Mouse (Mus musculus): Measurements from ENCODE around the gene C2cd3. TPM values are rescaled to one million over a fixed set of nuclear protein-coding genes. Genes with fewer than 3 reads are reported as not detected.

Gene C2cd3
- 10 to 100 TPM in 25 of 26 experiments, 1 to 10 TPM in 1; 6.8 to 63.2 (median 47.9) TPM for total RNA-seq (2018; cell fraction: chromatin; rRNA removed)
- total RNA-seq (2018; cell fraction: cytosol; rRNA removed), result 10 to 100 TPM in 24 of 26 experiments, 1 to 10 TPM in 2; 8.7 to 20.3 (median 17.5) TPM
- 10 to 100 TPM; 10.2 to 57.3 (median 31.9) TPM for total RNA-seq (2018; cell fraction: nucleus; rRNA removed)
- polyA plus RNA-seq (2018), result 10.9 to 14.9 TPM (median 14.3 TPM) in 3 replicates

GRCm38 (mm10) chr7:100371495-100372451, at the start of gene C2cd3, which contains the start of gene Ppme1:
Gene C2cd3 (plus strand): TSS chr7:100372233.
Gene Ppme1 (minus strand): TSS chr7:100372307.
- under 1% methylated on average over 54 of the region's 54 CpGs for WGBS (ENCODE audit: missing documents)
- peak within 1 kb of the TSS; percentile 54 for H3K27ac ChIP-seq
- H3K36me3 ChIP-seq (ENCODE audit: inconsistent target), result 0 out of 2 replicates have a peak, but pooled peaks cover 6% of the 10 kb centered on the region
- H3K4me3 ChIP-seq (ENCODE audit: inconsistent target), result peak within 1 kb of the TSS; percentile 82
- H3K79me2 ChIP-seq (ENCODE audit: inconsistent target), result peaks cover 47% of the 10 kb centered on the region

GRCm38 (mm10) chr7:100323721-100324120, 48.3 kb upstream of the C2cd3 start:
- WGBS (ENCODE audit: missing documents), result 97% methylated on average over 3 of the region's 3 CpGs
- 0 out of 2 replicates have a peak, but pooled peaks cover 4% of the 10 kb centered on the region for H3K36me3 ChIP-seq (ENCODE audit: inconsistent target)

GRCm38 (mm10) chr7:100325482-100325881, 46.6 kb upstream of the C2cd3 start:
- no peak overlapping the region for H3K4me3 ChIP-seq (ENCODE audit: inconsistent target)
- no peak overlapping the region for H3K27ac ChIP-seq
- H3K36me3 ChIP-seq (ENCODE audit: inconsistent target), result 0 out of 2 replicates have a peak, but pooled peaks cover 4% of the 10 kb centered on the region
- no peaks in the 10 kb centered on the region for H3K79me2 ChIP-seq (ENCODE audit: inconsistent target)
- 81% methylated on average over 6 of the region's 6 CpGs for WGBS (ENCODE audit: missing documents)

More at GRCm38 (mm10) chr7:100323721-100324120, 48.3 kb upstream of the C2cd3 start:
- Histone ChIP-seq H3K27ac (no peak overlapping the region), H3K4me3 (ENCODE audit: inconsistent target) (no peak overlapping the region), H3K79me2 (ENCODE audit: inconsistent target) (no peaks in the 10 kb centered on the region)

GRCm38 (mm10) chr7:100327514-100327913, 44.5 kb upstream of the C2cd3 start:
- Histone ChIP-seq H3K36me3 (ENCODE audit: inconsistent target) (peaks cover 13% of the 10 kb centered on the region; the same call in 1 of the 2 replicates), H3K79me2 (ENCODE audit: inconsistent target) (no peaks in the 10 kb centered on the region), H3K27ac (no peak overlapping the region), H3K4me3 (ENCODE audit: inconsistent target) (no peak overlapping the region)
- 86% methylated on average over 7 of the region's 7 CpGs for WGBS (ENCODE audit: missing documents)

GRCm38 (mm10) chr7:100328636-100329035, 43.4 kb upstream of the C2cd3 start:
- Histone ChIP-seq H3K79me2 (ENCODE audit: inconsistent target) (no peaks in the 10 kb centered on the region), H3K36me3 (ENCODE audit: inconsistent target) (peaks cover 19% of the 10 kb centered on the region; the same call in 1 of the 2 replicates), H3K27ac (no peak overlapping the region), H3K4me3 (ENCODE audit: inconsistent target) (no peak overlapping the region)
- 98% methylated on average over 4 of the region's 4 CpGs for WGBS (ENCODE audit: missing documents)

- Histone ChIP-seq H3K4me3 (ENCODE audit: inconsistent target) (no peak overlapping the region), H3K27ac (no peak overlapping the region), H3K79me2 (ENCODE audit: inconsistent target) (no peaks in the 10 kb centered on the region), H3K36me3 (ENCODE audit: inconsistent target) (peaks cover 19% of the 10 kb centered on the region; the same call in 1 of the 2 replicates)
- WGBS (ENCODE audit: missing documents), result 93% methylated on average over 3 of the region's 3 CpGs
These were observed 40.8 kb upstream of the C2cd3 start for GRCm38 (mm10) chr7:100331269-100331668.

- H3K36me3 ChIP-seq (ENCODE audit: inconsistent target), result peaks cover 33% of the 10 kb centered on the region; the same call in 1 of the 2 replicates
- 100% methylated on average over 2 of the region's 2 CpGs for WGBS (ENCODE audit: missing documents)
- no peak overlapping the region for H3K4me3 ChIP-seq (ENCODE audit: inconsistent target)
- no peaks in the 10 kb centered on the region for H3K79me2 ChIP-seq (ENCODE audit: inconsistent target)
- H3K27ac ChIP-seq, result no peak overlapping the region
These were observed 36.1 kb upstream of the C2cd3 start for GRCm38 (mm10) chr7:100335921-100336320.

- no peaks in the 10 kb centered on the region for H3K36me3 ChIP-seq (ENCODE audit: inconsistent target)
- no peaks in the 10 kb centered on the region for H3K79me2 ChIP-seq (ENCODE audit: inconsistent target)
- no peak overlapping the region for H3K27ac ChIP-seq
- H3K4me3 ChIP-seq (ENCODE audit: inconsistent target), result no peak overlapping the region
- 95% methylated on average over 4 of the region's 4 CpGs for WGBS (ENCODE audit: missing documents)
These were observed 17.0 kb upstream of the C2cd3 start for GRCm38 (mm10) chr7:100354984-100355383.

- H3K27ac ChIP-seq, result no peak overlapping the region
- H3K4me3 ChIP-seq (ENCODE audit: inconsistent target), result no peak overlapping the region
- no peaks in the 10 kb centered on the region for H3K79me2 ChIP-seq (ENCODE audit: inconsistent target)
- 86% methylated on average over 5 of the region's 5 CpGs for WGBS (ENCODE audit: missing documents)
- no peaks in the 10 kb centered on the region for H3K36me3 ChIP-seq (ENCODE audit: inconsistent target)
These were observed 15.7 kb upstream of the C2cd3 start for GRCm38 (mm10) chr7:100356324-100356723.

- no peak overlapping the region for H3K27ac ChIP-seq
- H3K36me3 ChIP-seq (ENCODE audit: inconsistent target), result no peaks in the 10 kb centered on the region
- no peak overlapping the region for H3K4me3 ChIP-seq (ENCODE audit: inconsistent target)
- no peaks in the 10 kb centered on the region for H3K79me2 ChIP-seq (ENCODE audit: inconsistent target)
- 100% methylated on average over 1 of the region's 1 CpGs for WGBS (ENCODE audit: missing documents)
These were observed 15.3 kb upstream of the C2cd3 start for GRCm38 (mm10) chr7:100356768-100357167.

- Histone ChIP-seq H3K27ac (no peak overlapping the region), H3K36me3 (ENCODE audit: inconsistent target) (no peaks in the 10 kb centered on the region), H3K79me2 (ENCODE audit: inconsistent target) (no peaks in the 10 kb centered on the region), H3K4me3 (ENCODE audit: inconsistent target) (no peak overlapping the region)
These were observed 14.2 kb upstream of the C2cd3 start for GRCm38 (mm10) chr7:100357856-100358255.

- Histone ChIP-seq H3K79me2 (ENCODE audit: inconsistent target) (peaks cover 10% of the 10 kb centered on the region; the same call in 1 of the 2 replicates), H3K4me3 (ENCODE audit: inconsistent target) (no peak overlapping the region), H3K36me3 (ENCODE audit: inconsistent target) (no peaks in the 10 kb centered on the region), H3K27ac (no peak overlapping the region)
- WGBS (ENCODE audit: missing documents), result 100% methylated on average over 2 of the region's 2 CpGs
These were observed 8.9 kb upstream of the C2cd3 start for GRCm38 (mm10) chr7:100363162-100363561.

GRCm38 (mm10) chr7:100364888-100365287, 7.1 kb upstream of the C2cd3 start:
- H3K79me2 ChIP-seq (ENCODE audit: inconsistent target), result peaks cover 28% of the 10 kb centered on the region
- no peaks in the 10 kb centered on the region for H3K36me3 ChIP-seq (ENCODE audit: inconsistent target)
- WGBS (ENCODE audit: missing documents), result 44% methylated on average over 6 of the region's 6 CpGs
- no peak overlapping the region for H3K27ac ChIP-seq
- no peak overlapping the region for H3K4me3 ChIP-seq (ENCODE audit: inconsistent target)

- peaks cover 47% of the 10 kb centered on the region for H3K79me2 ChIP-seq (ENCODE audit: inconsistent target)
- 9% methylated on average over 17 of the region's 17 CpGs for WGBS (ENCODE audit: missing documents)
These were observed 483 bp downstream of the C2cd3 start for GRCm38 (mm10) chr7:100372452-100372980.

More at GRCm38 (mm10) chr7:100372452-100372980, 483 bp downstream of the C2cd3 start:
- Histone ChIP-seq H3K36me3 (ENCODE audit: inconsistent target) (peaks cover 13% of the 10 kb centered on the region; the same call in 1 of the 2 replicates), H3K27ac (peak overlapping the region; percentile 49), H3K4me3 (ENCODE audit: inconsistent target) (peak overlapping the region; percentile 77)

All from macrophage (primary cell).